Mouse (Mus musculus) hindbrain, embryonic 12.5 days (tissue): ENCODE results near the gene Hectd4. TPM values are rescaled to one million over a fixed set of nuclear protein-coding genes. Genes with fewer than 3 reads are reported as not detected.
A peak's percentile ranks its signal among the peaks of the same experiment; 100 is the strongest.
"Not testable (repeated sequence)": the region's sequence is repeated elsewhere in the genome, so short reads cannot be mapped to it uniquely, and the experiment has no call there.

Source experiments
- ATAC-seq: fragments of 200-750 bp; cut with Nextera tagmentation; 2 replicates; pipeline ENCODE4 v1.8.0; 2017; ENCODE audit warnings: moderate TSS enrichment; ENCODE audit not compliant: low FRiP score
- H3K27ac ChIP-seq: fragments of 300-500 bp; sonication (generic); 2 replicates; pipeline ENCODE4 v1.5.1; 2016; ENCODE audit warnings: mild to moderate bottlenecking
- H3K27me3 ChIP-seq: fragments of 300-500 bp; sonication (generic); 2 replicates; pipeline ENCODE4 v1.6.1; 2016; ENCODE audit warnings: mild to moderate bottlenecking
- H3K36me3 ChIP-seq: fragments of 300-500 bp; sonication (generic); 2 replicates; pipeline ENCODE4 v1.6.1; 2016; ENCODE audit warnings: mild to moderate bottlenecking
- H3K4me1 ChIP-seq: fragments of 300-500 bp; sonication (generic); 2 replicates; pipeline ENCODE4 v1.6.1; 2016
- H3K4me2 ChIP-seq: fragments of 300-500 bp; sonication (generic); replicated peaks from 2 replicates; pipeline ENCODE4 v1.6.1; 2016; ENCODE audit warnings: mild to moderate bottlenecking
- H3K4me3 ChIP-seq: fragments of 300-500 bp; sonication (generic); 2 replicates; pipeline ENCODE4 v1.5.1; 2016; ENCODE audit warnings: mild to moderate bottlenecking
- H3K9ac ChIP-seq: fragments of 300-500 bp; sonication (generic); 2 replicates; pipeline ENCODE4 v1.6.1; 2016; ENCODE audit warnings: mild to moderate bottlenecking, moderate library complexity
- H3K9me3 ChIP-seq: fragments of 300-500 bp; sonication (generic); replicated peaks from 2 replicates; pipeline ENCODE4 v1.6.1; 2016; ENCODE audit warnings: mild to moderate bottlenecking
- WGBS: fragments of 180-500 bp; shearing (Covaris S2); methylation state at CpG from one replicate; pipeline ENCODE4 v1.1.7; 2016; 5-methylcytosine and 5-hydroxymethylcytosine counted together
- polyA plus RNA-seq: library from polyadenylated mRNA; unstranded; fragments of >200 nt; fragmentation: Nextera tagmentation; extraction: Ambion mirVana; gene quantifications from 2 replicates; pipeline ENCODE4 v1.2.1, GENCODE M21; 2016

Gene Hectd4
- polyA plus RNA-seq, 1 experiment from 2014 or later = 16.4 TPM

GRCm38 (mm10) chr5:121313764-121314474, 93.9 kb downstream of the Hectd4 start:
- no peak overlapping the region for H3K9ac ChIP-seq
- peaks cover 98% of the 10 kb centered on the region for H3K36me3 ChIP-seq
- no peak overlapping the region for H3K27ac ChIP-seq
- 92% methylated on average over 10 of the region's 10 CpGs for WGBS
- no peaks in the 10 kb centered on the region for H3K4me1 ChIP-seq
- no peaks in the 10 kb centered on the region for H3K27me3 ChIP-seq
- H3K9me3 ChIP-seq = no peaks in the 10 kb centered on the region
- no peak overlapping the region for H3K4me3 ChIP-seq
- no peak for ATAC-seq
- no peak overlapping the region for H3K4me2 ChIP-seq

- ATAC-seq = no peak
- no peak overlapping the region for H3K4me3 ChIP-seq
- H3K9ac ChIP-seq = no peak overlapping the region
- WGBS = 76% methylated on average over 14 of the region's 14 CpGs
- no peaks in the 10 kb centered on the region for H3K27me3 ChIP-seq
- H3K4me1 ChIP-seq = no peaks in the 10 kb centered on the region
- peaks cover 86% of the 10 kb centered on the region for H3K36me3 ChIP-seq
- no peaks in the 10 kb centered on the region for H3K9me3 ChIP-seq
- no peak overlapping the region for H3K27ac ChIP-seq
- no peak overlapping the region for H3K4me2 ChIP-seq
These were observed 106.2 kb downstream of the Hectd4 start for GRCm38 (mm10) chr5:121326079-121326805.

GRCm38 (mm10) chr5:121329333-121330058, 109.5 kb downstream of the Hectd4 start:
- no peak overlapping the region for H3K27ac ChIP-seq
- 86% methylated on average over 11 of the region's 11 CpGs for WGBS
- H3K9me3 ChIP-seq = no peaks in the 10 kb centered on the region
- no peak for ATAC-seq
- H3K4me3 ChIP-seq = 0 out of 2 replicates have a peak overlapping the region, but pooled peaks have one; percentile 4
- peak overlapping the region; percentile 21 for H3K4me2 ChIP-seq
- H3K27me3 ChIP-seq = no peaks in the 10 kb centered on the region
- no peaks in the 10 kb centered on the region for H3K4me1 ChIP-seq
- H3K36me3 ChIP-seq = peaks cover 85% of the 10 kb centered on the region
- no peak overlapping the region; the same call in 1 of the 2 replicates for H3K9ac ChIP-seq

GRCm38 (mm10) chr5:121330154-121330816, 110.3 kb downstream of the Hectd4 start:
- 82% methylated on average over 3 of the region's 19 CpGs for WGBS
- not testable (repeated sequence) for H3K9ac ChIP-seq, H3K9me3 ChIP-seq, ATAC-seq, H3K4me1 ChIP-seq, H3K27me3 ChIP-seq
- peak overlapping the region; percentile 27 for H3K4me2 ChIP-seq
- 0 out of 2 replicates have a peak overlapping the region, but pooled peaks have one; percentile 4 for H3K4me3 ChIP-seq
- H3K36me3 ChIP-seq = peaks cover 85% of the 10 kb centered on the region
- peak overlapping the region; percentile 55; the same call in 1 of the 2 replicates for H3K27ac ChIP-seq

GRCm38 (mm10) chr5:121331731-121332130, 111.7 kb downstream of the Hectd4 start:
- Histone ChIP-seq H3K4me2 (no peak overlapping the region), H3K27ac (no peak overlapping the region), H3K27me3 (no peaks in the 10 kb centered on the region), H3K36me3 (peaks cover 85% of the 10 kb centered on the region), H3K4me3 (no peak overlapping the region), H3K9me3 (no peaks in the 10 kb centered on the region), H3K9ac (no peak overlapping the region), H3K4me1 (no peaks in the 10 kb centered on the region)
- no peak for ATAC-seq
- 97% methylated on average over 10 of the region's 10 CpGs for WGBS

- H3K9me3 ChIP-seq = no peaks in the 10 kb centered on the region
- no peaks in the 10 kb centered on the region for H3K27me3 ChIP-seq
- H3K4me3 ChIP-seq = no peak overlapping the region
- H3K9ac ChIP-seq = no peak overlapping the region
- 92% methylated on average over 9 of the region's 9 CpGs for WGBS
- peaks cover 90% of the 10 kb centered on the region for H3K36me3 ChIP-seq
- H3K27ac ChIP-seq = no peak overlapping the region
- no peak for ATAC-seq
- H3K4me2 ChIP-seq = no peak overlapping the region
- no peaks in the 10 kb centered on the region for H3K4me1 ChIP-seq
These were observed 114.0 kb downstream of the Hectd4 start for GRCm38 (mm10) chr5:121333976-121334375.

- Histone ChIP-seq H3K9ac (no peak overlapping the region), H3K4me1 (no peaks in the 10 kb centered on the region), H3K9me3 (no peaks in the 10 kb centered on the region), H3K36me3 (peaks cover 89% of the 10 kb centered on the region), H3K27ac (no peak overlapping the region), H3K4me2 (no peak overlapping the region), H3K27me3 (no peaks in the 10 kb centered on the region), H3K4me3 (no peak overlapping the region)
- 85% methylated on average over 5 of the region's 5 CpGs for WGBS
- ATAC-seq = no peak
These were observed 114.4 kb downstream of the Hectd4 start for GRCm38 (mm10) chr5:121334454-121334853.

- peaks cover 94% of the 10 kb centered on the region for H3K36me3 ChIP-seq
These were observed 115.4 kb downstream of the Hectd4 start for GRCm38 (mm10) chr5:121335426-121335825.

GRCm38 (mm10) chr5:121336009-121336408, 116.0 kb downstream of the Hectd4 start:
- WGBS = 84% methylated on average over 3 of the region's 3 CpGs
- Histone ChIP-seq H3K27me3 (no peaks in the 10 kb centered on the region), H3K9ac (no peak overlapping the region), H3K4me3 (no peak overlapping the region), H3K36me3 (peaks cover 94% of the 10 kb centered on the region), H3K27ac (no peak overlapping the region), H3K4me1 (0 out of 2 replicates have a peak, but pooled peaks cover 2% of the 10 kb centered on the region), H3K4me2 (no peak overlapping the region), H3K9me3 (no peaks in the 10 kb centered on the region)
- no peak for ATAC-seq

More at GRCm38 (mm10) chr5:121335426-121335825, 115.4 kb downstream of the Hectd4 start:
- ATAC-seq = no peak
- H3K4me3 ChIP-seq = no peak overlapping the region
- H3K4me2 ChIP-seq = no peak overlapping the region
- no peak overlapping the region for H3K9ac ChIP-seq
- no peaks in the 10 kb centered on the region for H3K4me1 ChIP-seq
- no peak overlapping the region for H3K27ac ChIP-seq
- 83% methylated on average over 4 of the region's 4 CpGs for WGBS
- no peaks in the 10 kb centered on the region for H3K27me3 ChIP-seq
- no peaks in the 10 kb centered on the region for H3K9me3 ChIP-seq

GRCm38 (mm10) chr5:121336776-121337175, 116.8 kb downstream of the Hectd4 start:
- Histone ChIP-seq H3K27me3 (no peaks in the 10 kb centered on the region), H3K27ac (no peak overlapping the region), H3K4me3 (no peak overlapping the region), H3K4me2 (no peak overlapping the region), H3K36me3 (peaks cover 94% of the 10 kb centered on the region), H3K9ac (no peak overlapping the region), H3K9me3 (no peaks in the 10 kb centered on the region), H3K4me1 (0 out of 2 replicates have a peak, but pooled peaks cover 3% of the 10 kb centered on the region)
- WGBS = 92% methylated on average over 6 of the region's 6 CpGs
- ATAC-seq = no peak

GRCm38 (mm10) chr5:121339507-121340230, 119.7 kb downstream of the Hectd4 start:
- WGBS = 93% methylated on average over 7 of the region's 7 CpGs
- H3K4me1 ChIP-seq = 0 out of 2 replicates have a peak, but pooled peaks cover 3% of the 10 kb centered on the region
- no peaks in the 10 kb centered on the region for H3K9me3 ChIP-seq
- no peak overlapping the region for H3K9ac ChIP-seq
- no peak overlapping the region for H3K4me3 ChIP-seq
- no peak overlapping the region for H3K27ac ChIP-seq
- H3K36me3 ChIP-seq = peaks cover 95% of the 10 kb centered on the region
- no peaks in the 10 kb centered on the region for H3K27me3 ChIP-seq
- no peak overlapping the region for H3K4me2 ChIP-seq
- ATAC-seq = no peak
